Mouse (Mus musculus) urinary bladder, postnatal 36 days (tissue): ENCODE results near the gene Zfp507.

ENCODE experiments used
- DNase-seq, 2 experiments: peaks; one replicate each; pipeline ENCODE4 v3.0.0; 2022; ENCODE audit warnings: low spot score in 2 of 2, mixed read lengths in 1 of 2

Zfp507 gene

DNA sequence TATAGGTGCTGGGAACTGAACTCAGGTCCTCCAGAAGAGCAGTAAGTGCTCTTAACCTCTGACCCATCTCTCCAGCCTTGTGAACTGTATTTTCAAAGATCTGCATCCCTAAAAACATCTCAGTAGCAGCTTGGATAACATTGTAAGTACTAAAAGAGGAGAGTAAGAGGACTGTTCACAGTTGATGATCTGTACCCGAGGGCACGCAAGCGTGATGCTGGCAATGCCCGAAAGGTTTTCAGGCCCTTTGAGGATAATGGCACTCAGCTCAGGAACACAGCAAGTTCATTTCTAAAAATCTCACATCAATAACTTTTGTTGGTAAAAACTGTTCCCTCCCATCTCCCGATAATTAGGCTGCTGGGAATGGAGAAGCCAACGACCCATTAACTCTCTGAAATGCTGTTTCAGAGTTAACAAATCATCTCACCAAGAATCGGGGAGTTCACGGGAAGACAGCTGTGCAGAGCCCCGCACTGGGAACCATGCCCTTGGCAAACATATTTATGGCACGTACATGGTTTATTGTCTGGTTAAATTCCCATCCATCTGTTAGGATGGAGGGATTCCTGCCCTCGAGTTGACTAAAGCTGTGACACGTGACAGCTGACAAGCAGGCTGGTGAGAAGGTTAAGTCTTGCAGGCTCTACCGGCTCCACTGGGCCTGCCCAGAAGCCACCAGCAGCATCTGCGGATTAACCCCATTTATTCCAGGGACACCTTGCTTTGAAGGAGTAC lies 69.3 kb downstream of the Zfp507 start:
- no peak for DNase-seq

DNA sequence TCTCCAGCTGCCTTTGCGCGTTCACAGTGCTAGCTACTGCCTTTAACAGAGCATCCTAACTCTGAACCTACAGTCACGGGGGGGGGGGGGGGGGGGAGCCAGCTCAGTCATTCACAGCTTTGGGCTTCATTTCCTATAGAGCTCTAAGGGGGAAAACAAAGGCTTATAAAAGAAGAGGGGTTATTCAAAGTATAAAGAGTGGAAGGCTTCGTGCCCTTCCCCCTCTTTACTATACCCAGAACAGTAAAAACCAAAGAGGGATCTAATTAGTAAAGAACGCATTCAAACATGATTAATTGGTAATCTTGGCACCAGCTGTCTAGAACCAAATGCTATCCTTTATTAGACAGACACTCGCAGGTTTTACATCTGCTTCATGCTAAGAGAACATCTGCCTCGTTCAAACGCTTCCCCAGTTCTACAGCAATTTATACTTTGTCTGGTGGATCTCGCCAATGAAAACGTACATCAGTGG lies 70.2 kb downstream of the Zfp507 start:
- DNase-seq, result no peak

DNA sequence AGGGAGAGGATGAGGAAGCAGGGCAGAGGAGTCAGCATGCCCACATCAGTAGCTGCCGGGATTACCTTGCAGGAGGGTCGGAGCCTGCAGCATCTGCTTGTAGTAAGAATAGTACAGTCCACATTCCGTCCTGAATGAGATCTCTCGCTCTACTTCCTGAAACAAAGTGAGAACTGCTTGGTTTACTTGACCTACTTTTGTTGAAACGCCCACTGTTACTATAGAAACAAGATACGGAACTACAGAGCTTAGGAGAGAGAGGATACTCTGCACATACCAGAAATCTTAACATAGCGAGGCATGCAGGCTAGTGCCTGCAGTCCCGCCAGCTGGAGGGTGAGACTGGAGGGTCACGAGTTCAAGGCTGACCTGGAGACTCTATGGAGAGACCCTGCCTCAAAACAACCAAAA lies 73.2 kb downstream of the Zfp507 start:
- DNase-seq, result no peak

DNA sequence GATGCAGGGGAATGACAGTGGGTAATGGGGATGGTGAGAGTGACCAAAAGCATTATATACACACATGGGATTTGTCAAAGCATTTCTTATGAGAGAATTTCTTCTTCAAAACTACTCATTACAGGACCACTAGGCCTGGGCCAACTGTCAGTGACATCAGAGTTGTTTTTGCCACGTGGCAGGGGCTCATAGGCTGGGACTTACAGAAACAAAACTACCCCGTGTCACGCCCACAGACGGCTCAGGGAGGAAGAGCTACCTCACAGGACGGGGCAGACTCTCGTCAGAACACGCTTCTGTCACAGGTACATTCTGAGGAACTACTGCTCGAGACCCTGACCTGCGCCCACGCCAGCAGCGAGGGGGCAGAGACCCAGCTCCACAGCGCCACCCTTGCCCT lies 74.4 kb downstream of the Zfp507 start:
- DNase-seq, result no peak

DNA sequence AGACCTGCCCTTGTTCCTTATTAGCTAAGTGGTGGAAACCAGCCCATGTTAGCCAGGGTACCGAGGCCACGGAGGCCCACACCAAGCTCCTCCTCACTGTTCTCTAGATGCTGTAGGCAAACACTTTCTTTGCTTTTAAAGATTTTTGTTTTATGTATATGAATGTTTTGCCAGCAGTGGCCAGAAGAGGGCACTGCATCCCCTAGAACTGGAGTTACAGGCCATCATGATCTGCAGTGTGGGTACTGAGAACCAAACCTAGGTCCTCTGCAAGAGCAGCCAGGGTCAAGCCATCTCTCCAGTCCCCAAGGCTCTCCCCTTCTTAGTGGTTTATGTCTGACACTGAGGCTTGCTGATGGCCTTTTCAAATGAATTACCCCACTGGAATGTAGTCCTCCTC lies 79.8 kb downstream of the Zfp507 start:
- DNase-seq, result no peak
